Mouse (Mus musculus) E14TG2a.4 (cell line): ENCODE measurements around the gene Tmem50b.

Experiments used
- CTCF ChIP-seq: conservative IDR thresholded peaks from 2 replicates; pipeline ENCODE4 v1.5.1; 2014; ENCODE audit warnings: low read length
- NANOG ChIP-seq: IDR thresholded peaks from 2 replicates; pipeline ENCODE4 v1.6.1; 2014; ENCODE audit warnings: borderline replicate concordance, low read length, mixed read lengths
- POU5F1 ChIP-seq: IDR thresholded peaks from 2 replicates; pipeline ENCODE4 v1.6.1; 2014; ENCODE audit warnings: low read length, borderline replicate concordance

DNA sequence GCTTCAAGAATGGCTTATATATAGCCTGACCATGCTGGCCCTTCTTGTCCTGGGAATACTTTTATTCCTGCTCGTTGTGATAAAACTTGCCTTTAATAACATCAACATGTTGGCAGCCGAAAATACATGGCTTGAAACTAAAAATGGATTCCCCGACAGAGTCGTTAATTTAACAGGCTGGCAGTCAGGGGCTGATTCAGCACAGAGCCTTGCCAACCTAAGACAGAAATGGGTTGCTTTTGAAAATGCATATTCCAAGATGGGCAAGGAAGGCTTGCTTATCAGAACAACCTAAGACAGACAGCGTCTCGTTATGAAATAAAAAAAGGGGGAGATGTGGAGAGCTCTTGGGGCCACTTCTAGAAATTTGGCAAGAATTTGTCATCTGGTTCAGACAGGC lies 65.7 kb downstream of the Tmem50b start:
- TF ChIP-seq CTCF: no peak
- no peak for TF ChIP-seq POU5F1
- TF ChIP-seq NANOG: no peak
